Mouse (Mus musculus) C2C12 (cell line): ENCODE results near the gene Fnip2.

Experiments used
- CEBPB ChIP-seq: IDR thresholded peaks from one replicate; pipeline ENCODE4 v1.6.1; 2011; ENCODE audit warnings: low read depth, mild to moderate bottlenecking, control low read depth, moderate library complexity
- CTCF ChIP-seq: IDR thresholded peaks from one replicate; pipeline ENCODE4 v1.5.1; 2011; ENCODE audit not compliant: control insufficient read depth, insufficient read depth, insufficient read length
- FOSL1 ChIP-seq: IDR thresholded peaks from one replicate; pipeline ENCODE4 v1.8.0; 2011; ENCODE audit warnings: mild to moderate bottlenecking, low read length; ENCODE audit not compliant: poor library complexity, insufficient read depth, severe bottlenecking
- MAX ChIP-seq: IDR thresholded peaks from one replicate; pipeline ENCODE4 v1.6.1; 2011; ENCODE audit warnings: mild to moderate bottlenecking, control low read depth
- MYOD1 ChIP-seq: IDR thresholded peaks from one replicate; pipeline ENCODE4 v1.6.1; 2011; ENCODE audit warnings: low read depth; ENCODE audit not compliant: control insufficient read depth, insufficient read length
- USF1 ChIP-seq: IDR thresholded peaks from one replicate; pipeline ENCODE4 v1.6.1; 2011; ENCODE audit warnings: low read depth, mild to moderate bottlenecking, control low read depth, moderate library complexity

DNA sequence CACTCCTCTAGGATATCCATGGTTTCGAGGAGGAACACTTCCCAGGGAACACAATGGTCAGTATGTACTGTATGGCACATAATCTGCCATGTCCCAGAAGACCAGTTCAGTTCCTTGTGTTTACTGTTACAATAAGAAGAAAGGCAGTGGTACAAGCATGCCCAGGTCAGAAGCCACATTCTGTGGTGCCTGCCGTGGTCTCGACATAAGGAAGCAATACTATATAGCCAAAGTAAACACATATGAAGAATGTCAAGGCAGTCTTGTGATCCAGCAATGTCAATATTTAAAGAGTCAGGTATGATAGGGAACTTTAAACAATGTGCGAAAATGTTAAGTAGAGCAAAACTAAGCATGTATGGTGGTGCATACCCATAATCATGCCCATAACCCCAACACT, 44.2 kb downstream of the Fnip2 start:
- no peak for TF ChIP-seq CTCF
- TF ChIP-seq MAX = no peak
- no peak for TF ChIP-seq USF1
- TF ChIP-seq CEBPB = no peak
- no peak for TF ChIP-seq FOSL1
- no peak for TF ChIP-seq MYOD1
